In the genomic region with DNA sequence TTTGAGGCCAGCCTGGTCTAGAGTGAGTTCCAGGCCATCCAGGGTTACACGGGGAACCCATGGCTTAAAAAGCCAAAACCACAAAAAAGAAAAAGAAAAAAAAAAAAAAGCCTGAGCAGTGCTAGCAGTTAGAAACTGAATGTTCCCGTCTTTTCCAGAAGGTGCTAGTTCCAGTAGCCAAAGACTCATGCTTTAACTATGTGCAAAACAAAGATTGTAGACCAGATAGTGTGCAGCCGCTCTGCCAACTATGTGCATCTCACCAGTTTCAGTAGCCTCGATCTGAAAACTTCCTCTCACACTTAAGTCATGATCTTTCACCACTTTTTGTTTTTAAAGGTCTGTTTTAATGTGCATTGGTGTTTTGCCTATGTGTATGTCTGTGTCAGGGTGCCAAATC, we compare ENCODE assay signal across 30 mouse cellular contexts. TPM values are rescaled to one million over a fixed set of nuclear protein-coding genes. Genes with fewer than 3 reads are reported as not detected.
"Had no signal": no experiment of that assay in that cellular context is flagged by ENCODE, and none has a peak within 500 bp of the region (broad histone marks: within the 10 kb centered on the region; RNA-seq: fewer than 3 reads in every experiment).

No protein-coding gene starts in this region.

- H3K9me3 ChIP-seq: limb, embryonic 12.5 days; limb, embryonic 15.5 days; midbrain, embryonic 12.5 days; neural tube, embryonic 13.5 days; stomach, embryonic 15.5 days had no signal

- H3K36me3 ChIP-seq: limb, embryonic 12.5 days; limb, embryonic 15.5 days; midbrain, embryonic 12.5 days; neural tube, embryonic 13.5 days; stomach, embryonic 15.5 days had no signal

- H3K27me3 ChIP-seq: neural tube, embryonic 13.5 days; stomach, embryonic 15.5 days had no signal

- ATAC-seq: liver, postnatal 0 days; midbrain, embryonic 16.5 days had no signal

- H3K27ac ChIP-seq: kidney, postnatal 0 days; left cerebral cortex, adult 2 months; limb, embryonic 12.5 days; limb, embryonic 15.5 days; liver, embryonic 14.5 days; macrophage; midbrain, embryonic 12.5 days; neural tube, embryonic 13.5 days; stomach, embryonic 15.5 days had no signal

- H3K4me1 ChIP-seq: limb, embryonic 12.5 days; stomach, embryonic 15.5 days had no signal

- H3K9ac ChIP-seq: limb, embryonic 12.5 days; limb, embryonic 15.5 days; liver, embryonic 14.5 days; liver, postnatal 0 days; lung, embryonic 14.5 days; midbrain, embryonic 12.5 days; neural tube, embryonic 13.5 days; stomach, embryonic 15.5 days had no signal

- DNase-seq: layer of hippocampus, postnatal 36 days; liver, postnatal 0 days; lung, embryonic 14.5 days; right cerebral cortex, postnatal 14 days; right cerebral cortex, postnatal 4 days; thymus, postnatal 25 days had no signal

- H3K4me3 ChIP-seq: left cerebral cortex, adult 2 months; limb, embryonic 12.5 days; limb, embryonic 15.5 days; midbrain, embryonic 12.5 days; myocyte; neural tube, embryonic 13.5 days; stomach, embryonic 15.5 days had no signal

- H3K4me2 ChIP-seq: limb, embryonic 12.5 days; limb, embryonic 15.5 days; liver, embryonic 11.5 days; lung, embryonic 14.5 days; midbrain, embryonic 12.5 days; neural tube, embryonic 13.5 days; stomach, embryonic 15.5 days had no signal

RNA-seq across cellular contexts. Expression of gene Pin1rt1, which starts 1.6 kb away (rescaled TPM):
- total RNA-seq: layer of hippocampus, adult 8-10 months; layer of hippocampus, postnatal 10 days; layer of hippocampus, postnatal 36 days; left cerebral cortex, adult 2 months; left cerebral cortex, postnatal 10 days; left cerebral cortex, postnatal 36 days; megakaryocyte, adult 5-6 weeks; monocyte, adult 5-6 weeks; neutrophil, adult 5-6 weeks had no signal
- polyA plus RNA-seq: kidney, adult 2 months; kidney, embryonic 14.5 days; kidney, postnatal 0 days; large intestine, adult 2 months; limb, embryonic 12.5 days; liver, embryonic 11.5 days; liver, embryonic 14.5 days; liver, postnatal 0 days; lung, embryonic 14.5 days; lung, postnatal 0 days; macrophage; midbrain, embryonic 12.5 days; myocyte; neural tube, embryonic 13.5 days; stomach, embryonic 15.5 days; thymus, postnatal 0 days had no signal
